Mouse (Mus musculus) regulatory T cell (primary cell): ENCODE measurements at regions not wholly inside any gene's neighbourhood (a gene's known extent, or its start where the extent isn't known, plus 50 kb on each side); places are given as distances from the start of the nearest gene placed in this dataset.
"Not testable (repeated sequence)": the region's sequence is repeated elsewhere in the genome, so short reads cannot be mapped to it uniquely, and the experiment has no call there.

Experiments
- in situ Hi-C: fragments of 300-600 bp; cut with MboI, MseI; formaldehyde crosslinking; loops from one replicate; pipeline ENCODE4 v1.15.1; 2025; ENCODE audit warnings: high pct_unique_total_duplicates

GRCm38 (mm10) chr12:69486903-69487302 is 95.9 kb downstream of the Vcpkmt start:
- in situ Hi-C loops = no loop called here

GRCm38 (mm10) chr12:69485652-69486651 is 96.9 kb downstream of the Vcpkmt start:
- in situ Hi-C loops = no loop called here

DNA sequence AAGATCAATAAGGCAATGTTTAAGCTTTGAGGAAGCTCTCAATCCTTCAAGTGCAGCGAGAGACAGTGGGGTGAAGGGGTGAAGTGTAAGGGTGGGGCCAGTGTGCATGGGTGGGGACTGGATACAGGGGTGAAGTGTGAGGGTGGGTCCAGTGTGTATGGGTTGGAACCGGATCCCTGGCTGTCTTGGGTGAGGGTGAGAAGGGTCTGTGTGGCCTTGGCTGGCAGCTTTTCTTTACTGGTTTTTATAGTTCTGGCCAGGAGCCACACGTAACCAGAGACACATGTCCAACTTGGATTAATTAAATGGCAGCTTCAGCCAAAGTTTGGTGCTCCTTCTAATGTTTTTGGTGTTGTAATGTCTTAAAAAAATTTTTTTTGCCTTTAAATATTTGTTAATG is 101.4 kb downstream of the Vcpkmt start:
- in situ Hi-C loops = no loop called here

DNA sequence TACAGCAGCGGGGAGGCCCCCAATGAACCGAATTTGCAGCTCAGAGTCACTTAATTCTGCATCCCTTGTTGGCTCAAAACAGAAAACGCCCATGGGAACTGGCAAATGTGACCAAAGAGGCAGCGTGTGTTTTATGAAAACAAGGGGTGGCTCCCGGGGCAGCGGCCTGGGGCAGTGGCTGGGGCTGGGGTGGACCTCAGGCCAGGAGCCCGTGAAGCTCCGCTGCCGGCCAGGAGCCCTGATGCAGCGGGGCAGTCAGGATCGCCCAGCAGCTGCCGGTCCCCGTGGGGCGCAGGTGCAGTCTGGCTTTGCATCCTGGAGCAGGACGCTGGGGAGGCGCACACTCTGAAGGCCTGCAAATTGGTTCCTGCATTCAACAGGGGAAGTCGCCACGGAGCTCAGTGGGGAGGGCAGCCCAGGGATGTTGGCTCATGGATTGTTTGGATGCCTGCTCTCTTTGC is 104.4 kb upstream of the Gm9887 start:
- in situ Hi-C loops = no loop called here

GRCm38 (mm10) chr12:69476131-69476530 is 103.9 kb upstream of the Gm9887 start:
- in situ Hi-C loops = no loop called here

DNA sequence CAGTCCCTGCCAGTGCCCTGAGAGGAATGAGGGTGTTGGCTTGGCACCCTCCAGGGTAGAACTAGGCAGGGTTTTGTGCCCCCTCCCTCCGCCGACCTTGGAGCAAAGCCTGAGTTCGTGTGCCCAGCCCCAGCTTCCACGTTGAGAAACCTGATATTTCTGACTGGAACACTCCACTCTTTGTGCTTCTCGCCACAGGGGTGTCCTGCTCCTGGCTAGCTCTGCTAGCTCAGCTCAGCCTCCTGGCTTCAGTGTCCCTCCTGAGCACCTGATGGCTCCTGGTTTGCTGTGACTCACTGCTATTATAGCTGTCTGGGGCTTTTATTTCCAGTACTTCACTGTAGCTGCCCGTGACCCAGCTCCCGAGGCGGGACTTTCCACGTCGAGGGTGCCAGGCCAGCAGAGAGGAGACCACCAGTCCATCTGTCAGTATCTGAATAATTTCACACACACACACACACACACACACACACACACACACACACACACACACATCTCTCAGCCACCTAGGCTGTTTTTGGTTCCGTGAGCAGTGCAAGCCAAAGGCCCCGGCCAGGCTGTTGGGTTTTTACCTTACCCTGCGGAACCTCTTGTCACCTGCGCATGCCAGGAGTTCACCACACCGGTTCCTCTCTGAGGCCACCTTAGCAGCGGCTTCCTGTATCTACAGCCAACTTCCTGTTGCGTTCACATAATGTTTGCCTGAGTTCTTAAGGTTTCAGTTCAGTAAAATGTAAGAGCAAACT is 102.8 kb upstream of the Gm9887 start:
- in situ Hi-C loops = no loop called here

DNA sequence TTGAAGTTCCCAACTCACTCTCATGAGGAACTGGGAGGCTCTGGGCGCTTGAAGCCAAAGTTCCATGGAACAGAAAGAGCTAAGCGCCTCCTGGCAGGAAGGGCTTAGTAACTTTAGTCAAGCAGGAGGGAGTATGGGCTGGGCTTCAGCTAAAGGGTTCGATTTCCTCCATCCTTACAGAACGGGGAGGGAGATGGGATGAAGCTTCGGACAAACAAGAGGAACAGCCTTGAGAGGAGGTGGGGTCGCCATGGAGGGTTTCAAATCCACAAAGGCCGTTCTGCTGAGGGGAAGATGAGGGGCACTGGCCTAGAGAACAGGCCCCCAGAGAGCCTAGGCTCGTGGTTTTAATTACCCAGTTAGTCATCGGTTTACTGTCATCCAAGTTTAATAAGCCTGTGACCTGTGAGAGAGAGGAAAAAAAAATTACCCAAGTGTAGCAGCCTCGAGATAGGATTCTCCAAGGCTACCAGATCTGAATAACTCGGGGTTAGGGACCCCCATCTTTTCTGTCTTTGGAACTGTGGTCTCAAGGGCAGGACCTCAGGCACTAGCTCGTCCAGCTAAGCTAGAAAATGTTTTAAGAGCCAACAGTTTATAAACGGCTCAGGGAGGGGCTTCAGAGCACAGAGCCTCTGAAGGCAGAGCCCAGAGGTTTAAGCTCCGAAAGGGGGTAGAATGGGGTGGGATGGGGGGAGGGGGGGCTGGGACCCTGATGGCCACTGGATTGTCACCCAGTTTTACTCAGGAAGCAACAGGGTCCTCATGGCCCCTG is 102.1 kb upstream of the Gm9887 start:
- in situ Hi-C loops = no loop called here

DNA sequence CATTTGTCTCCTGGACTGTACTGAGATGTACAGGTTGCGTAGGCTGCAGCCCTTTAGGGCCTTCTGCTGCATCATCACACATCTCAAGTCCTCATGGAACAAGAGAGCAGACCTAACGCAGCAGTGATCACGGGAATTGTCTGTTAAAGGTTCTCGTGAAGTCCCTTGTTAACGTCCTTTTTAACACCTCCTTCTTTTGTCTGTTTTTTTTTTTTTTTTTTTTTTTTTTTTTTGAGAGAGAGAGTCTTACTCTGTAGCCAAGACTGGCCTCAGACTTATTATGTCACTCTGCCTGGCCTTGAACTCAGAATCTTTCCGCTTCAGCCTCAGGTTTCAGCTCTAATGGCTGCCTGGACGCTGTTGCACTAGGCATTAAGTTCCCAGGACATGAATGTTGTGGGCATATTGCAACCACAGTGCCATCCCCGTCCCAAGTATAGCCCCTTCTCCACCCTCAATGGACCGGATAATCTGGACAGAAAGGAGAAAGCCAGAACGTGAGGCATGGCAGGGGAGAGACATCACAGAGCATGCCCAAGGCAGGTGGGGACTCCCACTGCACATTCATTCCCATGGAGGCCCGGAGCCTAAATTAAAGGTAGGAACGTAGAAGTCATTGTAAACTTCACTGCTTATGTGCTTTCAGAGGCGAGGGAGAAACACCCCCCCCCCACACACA is 101.3 kb upstream of the Gm9887 start:
- in situ Hi-C loops = no loop called here

- in situ Hi-C loops = no loop called here
Observed at GRCm38 (mm10) chr12:69472912-69473311, 100.7 kb upstream of the Gm9887 start.

- in situ Hi-C loops = no loop called here
Observed at GRCm38 (mm10) chr12:69471876-69472275, 99.6 kb upstream of the Gm9887 start.

DNA sequence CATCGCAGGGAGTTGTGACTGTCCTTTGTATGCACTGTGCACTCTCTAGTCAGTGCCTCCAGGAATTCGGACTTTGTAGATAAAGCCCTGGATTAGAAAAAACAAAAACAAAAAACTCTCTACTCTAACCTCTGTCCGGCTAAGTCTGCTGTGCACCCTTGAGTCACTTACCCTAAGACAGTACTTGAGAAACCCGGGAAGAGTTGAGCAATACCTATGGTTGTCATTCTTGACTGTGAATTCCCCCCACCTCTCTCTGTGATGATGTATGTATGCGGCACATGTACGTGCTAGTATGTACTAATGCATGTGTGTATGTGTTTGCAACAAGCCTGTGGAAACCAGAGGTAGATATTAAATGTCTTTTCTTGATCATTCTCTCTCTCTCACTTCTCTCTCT is 96.7 kb upstream of the Gm9887 start:
- in situ Hi-C loops = no loop called here

- in situ Hi-C loops = no loop called here
Observed at GRCm38 (mm10) chr12:69467363-69467762, 95.1 kb upstream of the Gm9887 start.

- in situ Hi-C loops = no loop called here
Observed at GRCm38 (mm10) chr12:69464906-69465305, 92.6 kb upstream of the Gm9887 start.

GRCm38 (mm10) chr12:69463327-69463726 is 91.1 kb upstream of the Gm9887 start:
- in situ Hi-C loops = not testable (repeated sequence)

DNA sequence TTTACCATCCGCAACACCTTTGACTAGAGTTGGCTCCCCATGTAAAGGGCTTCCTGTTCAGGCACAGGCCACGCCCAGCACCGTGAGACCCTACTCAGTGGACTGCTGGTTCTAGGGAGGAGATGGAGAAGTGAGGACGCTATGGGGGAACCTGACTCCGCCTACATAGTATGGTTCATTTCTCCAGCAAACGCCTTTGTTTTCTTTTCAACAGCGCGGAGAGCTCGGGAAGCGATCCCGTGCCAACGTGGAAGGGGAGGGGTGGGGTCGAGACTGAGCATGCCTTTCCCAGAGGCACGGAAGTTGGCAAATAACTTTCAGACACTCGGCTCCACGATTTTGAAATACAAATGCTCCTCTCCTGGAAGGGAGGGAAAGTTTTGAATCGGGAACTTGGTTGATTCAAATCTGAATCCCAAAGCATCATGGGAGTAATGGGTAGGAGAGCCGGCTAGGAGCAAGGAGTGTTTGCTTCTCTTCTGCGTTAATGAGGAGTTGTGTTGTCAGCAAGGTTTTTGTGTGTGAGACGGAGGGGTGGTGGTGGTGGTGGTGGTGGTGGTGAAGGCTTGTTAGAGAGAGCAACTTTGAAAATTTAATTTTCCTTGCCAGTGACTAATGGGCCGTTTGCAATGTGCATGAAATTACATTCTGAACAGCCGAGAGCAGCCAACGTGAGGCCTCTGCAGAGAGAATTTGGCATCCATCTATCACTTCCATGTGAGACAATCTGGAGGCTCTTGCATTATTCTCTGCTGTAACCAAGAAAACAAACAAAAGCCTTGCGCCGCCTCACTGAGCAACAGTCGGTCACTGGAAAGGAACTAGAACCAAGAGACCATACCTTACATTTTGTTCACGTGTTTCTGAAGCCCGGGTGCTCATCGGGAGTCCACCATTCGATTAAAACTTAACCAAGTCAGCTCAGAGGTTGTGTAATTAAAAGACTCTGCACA is 89.9 kb upstream of the Gm9887 start:
- in situ Hi-C loops = no loop called here

GRCm38 (mm10) chr12:69460552-69461079 is 88.4 kb upstream of the Gm9887 start:
- in situ Hi-C loops = no loop called here

DNA sequence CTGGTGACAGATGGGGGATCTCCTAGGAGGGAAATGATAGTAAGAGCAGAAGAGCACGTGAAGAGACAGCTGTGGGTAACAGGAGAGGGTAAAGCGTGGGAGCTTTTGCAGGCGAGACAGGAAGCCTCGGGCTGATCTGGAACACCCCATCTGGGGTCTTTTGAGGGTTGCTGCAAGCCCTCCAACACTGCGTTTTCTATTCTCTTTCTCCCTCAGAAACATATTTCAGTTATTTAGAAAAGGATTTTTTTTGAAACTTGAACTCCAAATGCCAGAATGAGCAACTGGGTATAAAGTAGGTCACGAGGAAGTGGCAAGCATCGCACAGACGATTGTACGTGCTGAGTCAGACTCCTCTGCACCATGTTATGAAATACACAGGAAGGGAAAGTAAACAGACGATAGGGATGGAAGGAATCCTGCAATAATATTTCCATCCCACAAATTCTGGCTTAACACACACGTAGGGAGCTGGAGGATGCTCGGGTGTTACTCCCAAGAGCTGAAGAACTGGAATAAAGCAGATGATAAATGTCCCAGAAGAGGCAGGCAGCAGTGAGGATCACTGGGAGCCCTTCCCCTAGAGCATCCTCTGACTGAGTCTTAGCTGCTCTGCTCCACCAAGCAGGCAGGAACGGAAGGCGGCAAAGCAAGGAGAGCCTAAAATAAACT is 86.0 kb upstream of the Gm9887 start:
- in situ Hi-C loops = loop anchor here (10.0 kb wide), 1 partner anchor 56 kb away; no protein-coding TSS in a partner anchor

- in situ Hi-C loops = loop anchor here (10.0 kb wide), 1 partner anchor 58 kb away; no protein-coding TSS in a partner anchor
Observed at GRCm38 (mm10) chr12:69456746-69457145, 84.5 kb upstream of the Gm9887 start.

GRCm38 (mm10) chr12:69456116-69456515 is 83.9 kb upstream of the Gm9887 start:
- in situ Hi-C loops = loop anchor here (10.0 kb wide), 1 partner anchor 59 kb away; no protein-coding TSS in a partner anchor
